Mouse (Mus musculus) spleen, adult 2 months (tissue): ENCODE results near the gene Ppat.

Source experiments
- CTCF ChIP-seq: fragments of 200-500 bp; IDR thresholded peaks from 2 replicates; pipeline ENCODE4 v1.5.1; 2011; ENCODE audit warnings: mild to moderate bottlenecking, inconsistent platforms; ENCODE audit not compliant: insufficient read depth, insufficient read length, insufficient replicate concordance; ENCODE audit errors: extremely low read depth
- POLR2A ChIP-seq: fragments of 200-500 bp; IDR thresholded peaks from 2 replicates; pipeline ENCODE4 v1.6.1; 2011; ENCODE audit warnings: low read depth, low read length, inconsistent platforms

DNA sequence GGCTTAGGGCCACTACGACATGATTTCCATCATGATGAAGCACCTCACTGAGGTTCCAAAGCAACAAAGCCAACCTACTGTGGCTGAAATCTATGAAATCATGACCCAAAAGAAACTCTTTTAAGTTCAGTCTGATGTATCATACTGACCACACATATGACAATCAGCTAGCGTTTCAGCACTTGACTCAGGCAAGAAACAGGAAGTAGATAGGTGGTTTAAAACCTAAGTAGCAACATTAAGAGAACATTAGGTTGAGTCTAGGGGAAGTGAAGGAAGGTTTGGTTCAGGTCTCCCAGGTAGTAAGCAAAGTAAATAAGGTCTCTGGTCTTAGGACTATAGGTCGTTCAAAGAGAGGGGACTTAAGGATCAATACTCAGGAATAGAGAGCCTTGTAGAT is 22.1 kb upstream of the Ppat start:
- TF ChIP-seq CTCF, result no peak
- no peak for TF ChIP-seq POLR2A
